Mouse (Mus musculus) hindbrain, embryonic 12.5 days (tissue): Measurements from ENCODE around the gene Clec16a. TPM values are rescaled to one million over a fixed set of nuclear protein-coding genes. Genes with fewer than 3 reads are reported as not detected.
A peak's percentile ranks its signal among the peaks of the same experiment; 100 is the strongest.

ENCODE experiments used
- ATAC-seq: fragments of 200-750 bp; cut with Nextera tagmentation; 2 replicates; pipeline ENCODE4 v1.8.0; 2017; ENCODE audit warnings: moderate TSS enrichment; ENCODE audit not compliant: low FRiP score
- H3K27ac ChIP-seq: fragments of 300-500 bp; sonication (generic); 2 replicates; pipeline ENCODE4 v1.5.1; 2016; ENCODE audit warnings: mild to moderate bottlenecking
- H3K27me3 ChIP-seq: fragments of 300-500 bp; sonication (generic); 2 replicates; pipeline ENCODE4 v1.6.1; 2016; ENCODE audit warnings: mild to moderate bottlenecking
- H3K36me3 ChIP-seq: fragments of 300-500 bp; sonication (generic); 2 replicates; pipeline ENCODE4 v1.6.1; 2016; ENCODE audit warnings: mild to moderate bottlenecking
- H3K4me1 ChIP-seq: fragments of 300-500 bp; sonication (generic); 2 replicates; pipeline ENCODE4 v1.6.1; 2016
- H3K4me2 ChIP-seq: fragments of 300-500 bp; sonication (generic); replicated peaks from 2 replicates; pipeline ENCODE4 v1.6.1; 2016; ENCODE audit warnings: mild to moderate bottlenecking
- H3K4me3 ChIP-seq: fragments of 300-500 bp; sonication (generic); 2 replicates; pipeline ENCODE4 v1.5.1; 2016; ENCODE audit warnings: mild to moderate bottlenecking
- H3K9ac ChIP-seq: fragments of 300-500 bp; sonication (generic); 2 replicates; pipeline ENCODE4 v1.6.1; 2016; ENCODE audit warnings: mild to moderate bottlenecking, moderate library complexity
- H3K9me3 ChIP-seq: fragments of 300-500 bp; sonication (generic); replicated peaks from 2 replicates; pipeline ENCODE4 v1.6.1; 2016; ENCODE audit warnings: mild to moderate bottlenecking
- WGBS: fragments of 180-500 bp; shearing (Covaris S2); methylation state at CpG from one replicate; pipeline ENCODE4 v1.1.7; 2016; 5-methylcytosine and 5-hydroxymethylcytosine counted together
- polyA plus RNA-seq: library from polyadenylated mRNA; unstranded; fragments of >200 nt; fragmentation: Nextera tagmentation; extraction: Ambion mirVana; gene quantifications from 2 replicates; pipeline ENCODE4 v1.2.1, GENCODE M21; 2016

The Clec16a gene
- polyA plus RNA-seq, 1 experiment from 2014 or later = 51.4 TPM

GRCm38 (mm10) chr16:10520908-10521614, 24.1 kb upstream of the Clec16a start:
- peak; percentile 73 for ATAC-seq
- 40% methylated on average over 2 of the region's 2 CpGs for WGBS
- Histone ChIP-seq H3K27ac (no peak overlapping the region), H3K4me1 (no peaks in the 10 kb centered on the region), H3K4me2 (no peak overlapping the region), H3K27me3 (no peaks in the 10 kb centered on the region), H3K9me3 (no peaks in the 10 kb centered on the region), H3K4me3 (no peak overlapping the region), H3K36me3 (no peaks in the 10 kb centered on the region), H3K9ac (no peak overlapping the region)

DNA sequence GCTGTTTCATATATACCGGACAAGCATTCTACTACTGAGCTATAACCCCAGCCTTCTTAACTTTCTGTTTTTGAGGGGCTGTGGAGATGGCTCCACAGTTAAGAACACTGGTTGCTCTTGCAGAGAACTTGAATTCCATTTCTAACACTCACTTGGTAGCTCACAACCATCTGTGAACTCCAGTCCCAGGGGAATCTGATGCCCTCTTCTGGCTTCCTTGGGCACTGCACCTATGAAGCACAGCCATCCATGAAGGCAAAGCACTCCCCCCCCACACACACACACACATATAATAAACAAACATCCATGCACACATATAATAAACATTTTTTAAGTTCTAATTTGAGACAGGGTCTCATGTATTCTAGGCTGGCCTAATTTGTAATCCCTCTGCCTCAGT, 22.3 kb upstream of the Clec16a start:
- H3K4me1 ChIP-seq = no peaks in the 10 kb centered on the region
- H3K27me3 ChIP-seq = no peaks in the 10 kb centered on the region
- no peak overlapping the region for H3K27ac ChIP-seq
- no peak overlapping the region for H3K9ac ChIP-seq
- no peak overlapping the region for H3K4me3 ChIP-seq
- H3K9me3 ChIP-seq = no peaks in the 10 kb centered on the region
- no peak overlapping the region for H3K4me2 ChIP-seq
- WGBS = 87% methylated on average over 1 of the region's 1 CpGs
- no peak for ATAC-seq
- no peaks in the 10 kb centered on the region for H3K36me3 ChIP-seq

DNA sequence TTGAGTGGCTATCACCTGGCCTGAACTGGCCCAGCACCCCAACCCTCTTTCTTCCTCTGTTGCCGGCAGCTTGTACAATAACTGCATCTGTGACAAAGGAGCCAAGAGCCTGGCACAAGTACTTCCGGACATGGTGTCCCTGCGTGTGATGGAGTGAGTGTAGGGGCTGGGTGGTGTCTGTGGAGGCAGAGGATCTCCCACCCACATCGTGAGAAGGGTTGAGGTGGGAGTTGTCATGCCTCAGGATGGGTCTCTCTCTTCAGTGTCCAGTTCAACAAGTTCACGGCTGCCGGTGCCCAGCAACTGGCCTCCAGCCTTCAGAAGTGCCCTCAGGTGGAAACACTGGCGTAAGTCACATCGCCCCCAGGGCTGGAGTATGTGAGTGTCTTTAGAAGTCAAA, 21.5 kb upstream of the Clec16a start:
- H3K36me3 ChIP-seq = no peaks in the 10 kb centered on the region
- no peaks in the 10 kb centered on the region for H3K9me3 ChIP-seq
- WGBS = 87% methylated on average over 8 of the region's 8 CpGs
- no peak overlapping the region for H3K27ac ChIP-seq
- H3K4me2 ChIP-seq = no peak overlapping the region
- no peaks in the 10 kb centered on the region for H3K27me3 ChIP-seq
- H3K9ac ChIP-seq = no peak overlapping the region
- H3K4me3 ChIP-seq = no peak overlapping the region
- no peaks in the 10 kb centered on the region for H3K4me1 ChIP-seq
- no peak for ATAC-seq

- H3K27me3 ChIP-seq = no peaks in the 10 kb centered on the region
- H3K4me2 ChIP-seq = no peak overlapping the region
- H3K9ac ChIP-seq = no peak overlapping the region
- no peak overlapping the region for H3K4me3 ChIP-seq
- WGBS = 86% methylated on average over 4 of the region's 4 CpGs
- no peak overlapping the region for H3K27ac ChIP-seq
- no peaks in the 10 kb centered on the region for H3K4me1 ChIP-seq
- H3K9me3 ChIP-seq = no peaks in the 10 kb centered on the region
- no peak for ATAC-seq
- peaks cover 5% of the 10 kb centered on the region for H3K36me3 ChIP-seq
Measured at GRCm38 (mm10) chr16:10524866-10525609, 20.1 kb upstream of the Clec16a start.

DNA sequence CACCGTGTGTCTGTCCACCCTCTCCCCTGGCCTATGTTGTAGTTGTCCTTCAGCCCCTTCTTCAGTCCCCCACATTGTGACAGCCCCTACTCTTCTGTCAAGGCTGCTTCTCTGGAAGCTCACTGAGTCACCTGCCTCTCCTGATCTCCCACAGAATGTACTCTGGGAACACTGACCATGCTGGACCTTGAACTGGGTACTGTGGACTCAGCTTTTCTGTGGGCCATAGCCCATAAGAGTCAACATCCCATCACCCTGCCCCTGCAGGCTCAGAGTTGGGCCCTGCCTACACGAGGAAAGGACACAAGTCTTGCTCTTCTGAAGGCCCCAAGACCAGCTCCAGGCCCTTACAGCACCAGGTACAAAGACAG, 19.5 kb upstream of the Clec16a start:
- Histone ChIP-seq H3K9ac (no peak overlapping the region), H3K4me3 (no peak overlapping the region), H3K4me1 (no peaks in the 10 kb centered on the region), H3K27ac (no peak overlapping the region), H3K4me2 (no peak overlapping the region), H3K36me3 (peaks cover 11% of the 10 kb centered on the region), H3K9me3 (no peaks in the 10 kb centered on the region), H3K27me3 (no peaks in the 10 kb centered on the region)
- 69% methylated on average over 2 of the region's 2 CpGs for WGBS
- ATAC-seq = no peak

GRCm38 (mm10) chr16:10527046-10527644, 18.0 kb upstream of the Clec16a start:
- ATAC-seq = no peak
- H3K27me3 ChIP-seq = no peaks in the 10 kb centered on the region
- WGBS = 71% methylated on average over 6 of the region's 6 CpGs
- H3K4me2 ChIP-seq = no peak overlapping the region
- H3K9me3 ChIP-seq = no peaks in the 10 kb centered on the region
- H3K36me3 ChIP-seq = peaks cover 24% of the 10 kb centered on the region
- no peak overlapping the region for H3K4me3 ChIP-seq
- no peak overlapping the region for H3K27ac ChIP-seq
- H3K4me1 ChIP-seq = no peaks in the 10 kb centered on the region
- no peak overlapping the region for H3K9ac ChIP-seq

DNA sequence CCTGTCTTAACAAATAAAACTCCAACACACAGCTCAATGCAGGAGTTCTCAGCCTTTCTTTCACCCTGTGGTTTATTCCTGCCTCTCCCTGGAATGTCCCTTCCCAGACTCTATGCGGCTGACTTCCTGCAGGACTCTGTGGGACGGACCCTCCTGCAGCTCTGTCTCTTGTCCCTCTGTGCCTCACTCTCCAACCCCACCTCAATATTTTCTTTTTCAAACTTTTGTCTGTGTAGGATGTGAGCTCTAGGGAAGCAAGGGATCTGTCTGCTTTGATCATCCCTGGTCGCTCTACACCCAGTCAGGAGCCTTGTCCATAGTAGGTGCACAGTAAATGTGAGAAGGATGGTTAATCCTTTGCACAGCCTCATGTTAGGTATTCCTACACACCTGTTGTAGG, 16.8 kb upstream of the Clec16a start:
- WGBS = 81% methylated on average over 3 of the region's 3 CpGs
- ATAC-seq = no peak
- no peak overlapping the region for H3K4me2 ChIP-seq

GRCm38 (mm10) chr16:10530179-10530578, 15.0 kb upstream of the Clec16a start:
- Histone ChIP-seq H3K4me2 (no peak overlapping the region), H3K4me1 (no peaks in the 10 kb centered on the region; the same call in 1 of the 2 replicates), H3K27ac (no peak overlapping the region), H3K9me3 (no peaks in the 10 kb centered on the region), H3K27me3 (no peaks in the 10 kb centered on the region), H3K9ac (no peak overlapping the region), H3K36me3 (peaks cover 28% of the 10 kb centered on the region), H3K4me3 (no peak overlapping the region)
- ATAC-seq = no peak
- WGBS = 92% methylated on average over 4 of the region's 4 CpGs

More for the DNA sequence above, 16.8 kb upstream of the Clec16a start:
- H3K4me1 ChIP-seq = no peaks in the 10 kb centered on the region
- no peaks in the 10 kb centered on the region for H3K27me3 ChIP-seq
- H3K9ac ChIP-seq = no peak overlapping the region
- H3K27ac ChIP-seq = no peak overlapping the region
- no peaks in the 10 kb centered on the region for H3K9me3 ChIP-seq
- H3K4me3 ChIP-seq = no peak overlapping the region
- H3K36me3 ChIP-seq = peaks cover 28% of the 10 kb centered on the region

GRCm38 (mm10) chr16:10533781-10534180, 11.4 kb upstream of the Clec16a start:
- H3K27ac ChIP-seq = no peak overlapping the region
- no peak for ATAC-seq
- peaks cover 6% of the 10 kb centered on the region for H3K4me1 ChIP-seq
- no peaks in the 10 kb centered on the region for H3K9me3 ChIP-seq
- no peaks in the 10 kb centered on the region for H3K27me3 ChIP-seq
- H3K4me3 ChIP-seq = no peak overlapping the region
- peaks cover 28% of the 10 kb centered on the region for H3K36me3 ChIP-seq
- WGBS = 97% methylated on average over 4 of the region's 4 CpGs
- H3K9ac ChIP-seq = no peak overlapping the region
- H3K4me2 ChIP-seq = no peak overlapping the region

DNA sequence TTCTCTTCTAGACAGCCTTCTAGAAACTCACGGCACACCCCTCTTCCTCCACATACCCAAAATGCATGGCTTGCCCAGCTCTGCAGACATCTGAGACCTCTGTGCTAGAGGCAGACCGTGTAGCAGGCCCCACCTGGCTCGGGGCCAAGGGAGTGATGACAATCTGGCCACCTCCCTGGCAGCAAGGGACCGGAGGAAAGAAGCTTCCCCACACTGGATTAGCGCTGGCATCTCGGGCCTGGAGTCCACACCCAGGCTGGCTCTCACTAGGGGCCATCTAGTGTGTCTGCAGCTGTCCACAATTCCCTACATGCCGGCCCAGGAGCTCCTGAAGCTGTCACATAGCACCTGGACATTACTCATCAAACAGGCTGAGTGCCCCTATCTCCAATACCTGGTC, 10.6 kb upstream of the Clec16a start:
- no peak overlapping the region for H3K4me3 ChIP-seq
- no peak for ATAC-seq
- WGBS = 86% methylated on average over 7 of the region's 7 CpGs

GRCm38 (mm10) chr16:10536323-10536722, 8.8 kb upstream of the Clec16a start:
- WGBS = 83% methylated on average over 5 of the region's 5 CpGs
- H3K9me3 ChIP-seq = no peaks in the 10 kb centered on the region
- no peak overlapping the region for H3K4me3 ChIP-seq
- H3K9ac ChIP-seq = no peak overlapping the region
- no peaks in the 10 kb centered on the region for H3K27me3 ChIP-seq
- no peak for ATAC-seq
- no peak overlapping the region for H3K27ac ChIP-seq
- peaks cover 31% of the 10 kb centered on the region for H3K4me1 ChIP-seq
- H3K4me2 ChIP-seq = no peak overlapping the region
- H3K36me3 ChIP-seq = peaks cover 12% of the 10 kb centered on the region; the same call in 1 of the 2 replicates

More for the DNA sequence above, 10.6 kb upstream of the Clec16a start:
- H3K9me3 ChIP-seq = no peaks in the 10 kb centered on the region
- no peak overlapping the region for H3K9ac ChIP-seq
- H3K27ac ChIP-seq = no peak overlapping the region
- H3K4me2 ChIP-seq = no peak overlapping the region
- no peaks in the 10 kb centered on the region for H3K27me3 ChIP-seq
- peaks cover 14% of the 10 kb centered on the region for H3K4me1 ChIP-seq
- H3K36me3 ChIP-seq = peaks cover 27% of the 10 kb centered on the region

- Histone ChIP-seq H3K9me3 (no peaks in the 10 kb centered on the region), H3K9ac (no peak overlapping the region), H3K4me2 (no peak overlapping the region), H3K27me3 (no peaks in the 10 kb centered on the region), H3K4me3 (no peak overlapping the region), H3K36me3 (0 out of 2 replicates have a peak, but pooled peaks cover 5% of the 10 kb centered on the region), H3K4me1 (peaks cover 37% of the 10 kb centered on the region), H3K27ac (no peak overlapping the region)
- no peak for ATAC-seq
- 83% methylated on average over 3 of the region's 3 CpGs for WGBS
Measured at GRCm38 (mm10) chr16:10536961-10537360, 8.2 kb upstream of the Clec16a start.
